Mouse (Mus musculus): ENCODE measurements around the gene Zfp420. TPM values are rescaled to one million over a fixed set of nuclear protein-coding genes. Genes with fewer than 3 reads are reported as not detected.
A peak's percentile ranks its signal among the peaks of the same experiment; 100 is the strongest.

Zfp420 gene
- 10.0 and 12.5 TPM in 2 replicates for polyA plus RNA-seq (2014; fragmentation: Nextera tagmentation; extraction: Ambion mirVana)

GRCm38 (mm10) chr7:29859532-29860517 lies at the start of gene Zfp420:
Zfp420 (plus strand) TSS chr7:29859979.
- Histone ChIP-seq H3K27me3 (ENCODE audit: control insufficient read depth, insufficient read depth, low read length) (no peaks in the 10 kb centered on the region), H3K4me2 (ENCODE audit: low read depth, severe bottlenecking) (peak within 1 kb of the TSS; percentile 69), H3K4me1 (ENCODE audit: control insufficient read depth, insufficient read depth, low read length) (no peaks in the 10 kb centered on the region), H3K9me3 (ENCODE audit: control insufficient read depth, low read length) (no peaks in the 10 kb centered on the region), H3K36me3 (ENCODE audit: control insufficient read depth, insufficient read depth, low read length) (no peaks in the 10 kb centered on the region), H3K4me3 (ENCODE audit: low read depth, low read length) (peak within 1 kb of the TSS; percentile 63), H3K27ac (replicated peaks; ENCODE audit: low read depth, low read length) (no peak within 1 kb of the TSS), H3K9ac (ENCODE audit: low read length) (peak within 1 kb of the TSS; percentile 52; the same call in 1 of the 2 replicates)
- ATAC-seq (ENCODE audit: insufficient number of reproducible peaks, low FRiP score, low TSS enrichment, low read depth), result peak; percentile 95
- WGBS, result 7% methylated on average over 32 of the region's 32 CpGs
- peak; percentile 87 for DNase-seq (ENCODE audit: low spot score)

GRCm38 (mm10) chr7:29812244-29812643 lies 47.5 kb upstream of the Zfp420 start:
- no peak overlapping the region for H3K9ac ChIP-seq (ENCODE audit: low read length)
- WGBS, result 91% methylated on average over 1 of the region's 1 CpGs
- H3K27ac ChIP-seq (replicated peaks; ENCODE audit: low read depth, low read length), result no peak overlapping the region
- H3K4me1 ChIP-seq (ENCODE audit: control insufficient read depth, insufficient read depth, low read length), result peaks cover 7% of the 10 kb centered on the region
- no peak overlapping the region for H3K4me3 ChIP-seq (ENCODE audit: low read depth, low read length)
- H3K9me3 ChIP-seq (ENCODE audit: control insufficient read depth, low read length), result no peaks in the 10 kb centered on the region
- DNase-seq (ENCODE audit: low spot score), result no peak
- H3K27me3 ChIP-seq (ENCODE audit: control insufficient read depth, insufficient read depth, low read length), result no peaks in the 10 kb centered on the region
- no peak overlapping the region for H3K4me2 ChIP-seq (ENCODE audit: low read depth, severe bottlenecking)
- H3K36me3 ChIP-seq (ENCODE audit: control insufficient read depth, insufficient read depth, low read length), result no peaks in the 10 kb centered on the region
- no peak for ATAC-seq (ENCODE audit: insufficient number of reproducible peaks, low FRiP score, low TSS enrichment, low read depth)

GRCm38 (mm10) chr7:29814381-29814780 lies 45.4 kb upstream of the Zfp420 start:
- no peak overlapping the region for H3K4me2 ChIP-seq (ENCODE audit: low read depth, severe bottlenecking)

GRCm38 (mm10) chr7:29815061-29815784 lies 44.6 kb upstream of the Zfp420 start:
- Histone ChIP-seq H3K9ac (ENCODE audit: low read length) (peak overlapping the region; percentile 64), H3K36me3 (ENCODE audit: control insufficient read depth, insufficient read depth, low read length) (no peaks in the 10 kb centered on the region), H3K4me3 (ENCODE audit: low read depth, low read length) (peak overlapping the region; percentile 78), H3K27me3 (ENCODE audit: control insufficient read depth, insufficient read depth, low read length) (no peaks in the 10 kb centered on the region), H3K9me3 (ENCODE audit: control insufficient read depth, low read length) (no peaks in the 10 kb centered on the region), H3K4me2 (ENCODE audit: low read depth, severe bottlenecking) (peak overlapping the region; percentile 82), H3K27ac (replicated peaks; ENCODE audit: low read depth, low read length) (no peak overlapping the region), H3K4me1 (ENCODE audit: control insufficient read depth, insufficient read depth, low read length) (peaks cover 7% of the 10 kb centered on the region)
- DNase-seq (ENCODE audit: low spot score) (peak; percentile 22), ATAC-seq (ENCODE audit: insufficient number of reproducible peaks, low FRiP score, low TSS enrichment, low read depth) (peak; percentile 29; the same call in 1 of the 2 replicates)
- 6% methylated on average over 12 of the region's 12 CpGs for whole genome bisulfite sequencing

More at GRCm38 (mm10) chr7:29814381-29814780, 45.4 kb upstream of the Zfp420 start:
- Histone ChIP-seq H3K4me3 (ENCODE audit: low read depth, low read length) (no peak overlapping the region), H3K4me1 (ENCODE audit: control insufficient read depth, insufficient read depth, low read length) (peaks cover 7% of the 10 kb centered on the region), H3K9me3 (ENCODE audit: control insufficient read depth, low read length) (no peaks in the 10 kb centered on the region), H3K27ac (replicated peaks; ENCODE audit: low read depth, low read length) (no peak overlapping the region), H3K9ac (ENCODE audit: low read length) (no peak overlapping the region), H3K27me3 (ENCODE audit: control insufficient read depth, insufficient read depth, low read length) (no peaks in the 10 kb centered on the region), H3K36me3 (ENCODE audit: control insufficient read depth, insufficient read depth, low read length) (no peaks in the 10 kb centered on the region)
- WGBS, result 91% methylated on average over 2 of the region's 2 CpGs
- no peak for ATAC-seq (ENCODE audit: insufficient number of reproducible peaks, low FRiP score, low TSS enrichment, low read depth)
- no peak for DNase-seq (ENCODE audit: low spot score)

- peak within 1 kb of the TSS; percentile 82 for H3K4me2 ChIP-seq (ENCODE audit: low read depth, severe bottlenecking)
- no peaks in the 10 kb centered on the region for H3K27me3 ChIP-seq (ENCODE audit: control insufficient read depth, insufficient read depth, low read length)
- WGBS, result under 1% methylated on average over 26 of the region's 26 CpGs
- peak within 1 kb of the TSS; percentile 78 for H3K4me3 ChIP-seq (ENCODE audit: low read depth, low read length)
- 0 out of 2 replicates have a peak within 1 kb of the TSS, but pooled peaks have one; percentile 39 for H3K27ac ChIP-seq (replicated peaks; ENCODE audit: low read depth, low read length)
- H3K36me3 ChIP-seq (ENCODE audit: control insufficient read depth, insufficient read depth, low read length), result no peaks in the 10 kb centered on the region
- ATAC-seq (ENCODE audit: insufficient number of reproducible peaks, low FRiP score, low TSS enrichment, low read depth) (peak; percentile 95), DNase-seq (ENCODE audit: low spot score) (peak; percentile 88)
- H3K9me3 ChIP-seq (ENCODE audit: control insufficient read depth, low read length), result no peaks in the 10 kb centered on the region
- peak within 1 kb of the TSS; percentile 64 for H3K9ac ChIP-seq (ENCODE audit: low read length)
- peaks cover 7% of the 10 kb centered on the region for H3K4me1 ChIP-seq (ENCODE audit: control insufficient read depth, insufficient read depth, low read length)
Measured at GRCm38 (mm10) chr7:29815910-29816429, 43.8 kb upstream of the Zfp420 start, which contains the start of gene Zfp790. Zfp790 (plus strand) TSS chr7:29816114.

- whole genome bisulfite sequencing, result 6% methylated on average over 12 of the region's 12 CpGs
Measured at GRCm38 (mm10) chr7:29818619-29819254, 41.0 kb upstream of the Zfp420 start.

GRCm38 (mm10) chr7:29828001-29828400 lies 31.8 kb upstream of the Zfp420 start:
- Histone ChIP-seq H3K36me3 (ENCODE audit: control insufficient read depth, insufficient read depth, low read length) (peaks cover 34% of the 10 kb centered on the region), H3K27me3 (ENCODE audit: control insufficient read depth, insufficient read depth, low read length) (no peaks in the 10 kb centered on the region), H3K4me2 (ENCODE audit: low read depth, severe bottlenecking) (no peak overlapping the region), H3K4me3 (ENCODE audit: low read depth, low read length) (no peak overlapping the region), H3K9me3 (ENCODE audit: control insufficient read depth, low read length) (no peaks in the 10 kb centered on the region), H3K9ac (ENCODE audit: low read length) (no peak overlapping the region), H3K4me1 (ENCODE audit: control insufficient read depth, insufficient read depth, low read length) (no peaks in the 10 kb centered on the region), H3K27ac (replicated peaks; ENCODE audit: low read depth, low read length) (no peak overlapping the region)
- no peak for DNase-seq (ENCODE audit: low spot score)
- ATAC-seq (ENCODE audit: insufficient number of reproducible peaks, low FRiP score, low TSS enrichment, low read depth), result no peak
- 94% methylated on average over 12 of the region's 12 CpGs for WGBS

More at GRCm38 (mm10) chr7:29818619-29819254, 41.0 kb upstream of the Zfp420 start:
- Histone ChIP-seq H3K9ac (ENCODE audit: low read length) (peak overlapping the region; percentile 49), H3K4me1 (ENCODE audit: control insufficient read depth, insufficient read depth, low read length) (peaks cover 7% of the 10 kb centered on the region), H3K4me3 (ENCODE audit: low read depth, low read length) (peak overlapping the region; percentile 46), H3K27me3 (ENCODE audit: control insufficient read depth, insufficient read depth, low read length) (no peaks in the 10 kb centered on the region), H3K27ac (replicated peaks; ENCODE audit: low read depth, low read length) (no peak overlapping the region), H3K36me3 (ENCODE audit: control insufficient read depth, insufficient read depth, low read length) (peaks cover 7% of the 10 kb centered on the region), H3K9me3 (ENCODE audit: control insufficient read depth, low read length) (no peaks in the 10 kb centered on the region), H3K4me2 (ENCODE audit: low read depth, severe bottlenecking) (peak overlapping the region; percentile 56)
- DNase-seq (ENCODE audit: low spot score) (peak; percentile 80), ATAC-seq (ENCODE audit: insufficient number of reproducible peaks, low FRiP score, low TSS enrichment, low read depth) (peak; percentile 51; the same call in 1 of the 2 replicates)

Data from limb, embryonic 11.5 days (tissue).